Mouse (Mus musculus) hindbrain, embryonic 11.5 days (tissue): ENCODE results near the gene Srsf9. TPM values are rescaled to one million over a fixed set of nuclear protein-coding genes. Genes with fewer than 3 reads are reported as not detected.

Experiments used
- ATAC-seq: fragments of 200-750 bp; cut with Nextera tagmentation; 2 replicates; pipeline ENCODE4 v1.8.0; 2017; ENCODE audit warnings: mild to moderate bottlenecking, moderate TSS enrichment, moderate library complexity; ENCODE audit not compliant: low FRiP score
- DNase-seq: peaks from one replicate; pipeline ENCODE4 v3.0.0-alpha.2; 2015; ENCODE audit warnings: low spot score
- H3K27ac ChIP-seq: fragments of 300-500 bp; sonication (generic); 2 replicates; pipeline ENCODE4 v1.5.1; 2014; ENCODE audit warnings: mild to moderate bottlenecking, low read depth, low read length
- H3K27me3 ChIP-seq: fragments of 300-500 bp; sonication (generic); 2 replicates; pipeline ENCODE4 v1.6.1; 2014; ENCODE audit warnings: mild to moderate bottlenecking, low read length, moderate library complexity, mixed read lengths; ENCODE audit not compliant: control insufficient read depth, insufficient read depth
- H3K36me3 ChIP-seq: fragments of 300-500 bp; sonication (generic); 2 replicates; pipeline ENCODE4 v1.6.1; 2014; ENCODE audit warnings: mild to moderate bottlenecking, low read length, moderate library complexity, mixed read lengths; ENCODE audit not compliant: control insufficient read depth, insufficient read depth
- H3K4me1 ChIP-seq: fragments of 300-500 bp; sonication (generic); replicated peaks from 2 replicates; pipeline ENCODE4 v1.6.1; 2014; ENCODE audit warnings: low read length, mixed read lengths; ENCODE audit not compliant: control insufficient read depth, insufficient read depth
- H3K4me2 ChIP-seq: fragments of 300-500 bp; sonication (generic); replicated peaks from 2 replicates; pipeline ENCODE4 v1.6.1; 2014; ENCODE audit warnings: mild to moderate bottlenecking, low read depth, low read length
- H3K4me3 ChIP-seq: fragments of 300-500 bp; sonication (generic); 2 replicates; pipeline ENCODE4 v1.5.1; 2014; ENCODE audit warnings: low read depth, low read length
- H3K9ac ChIP-seq: fragments of 300-500 bp; sonication (generic); 2 replicates; pipeline ENCODE4 v1.6.1; 2014; ENCODE audit warnings: low read depth, low read length
- H3K9me3 ChIP-seq: fragments of 300-500 bp; sonication (generic); 2 replicates; pipeline ENCODE4 v1.6.1; 2016; ENCODE audit warnings: low read length; ENCODE audit not compliant: control insufficient read depth
- WGBS: fragments of 180-500 bp; shearing (Covaris S2); extraction: QIAGEN DNeasy Blood & Tissue Kit; methylation state at CpG from one replicate; pipeline ENCODE4 v1.1.7; 2014; 5-methylcytosine and 5-hydroxymethylcytosine counted together
- polyA plus RNA-seq: library from polyadenylated mRNA; unstranded; fragments of >200 nt; fragmentation: Nextera tagmentation; extraction: Ambion mirVana; gene quantifications from 2 replicates; pipeline ENCODE4 v1.2.1, GENCODE M21; 2014

The Srsf9 gene
- polyA plus RNA-seq, 1 experiment from 2014 or later, result 305 TPM

- 0 out of 2 replicates have a peak, but pooled peaks cover 4% of the 10 kb centered on the region for H3K4me1 ChIP-seq
- H3K4me2 ChIP-seq, result no peak overlapping the region
- H3K27ac ChIP-seq, result no peak overlapping the region
- no peaks in the 10 kb centered on the region for H3K27me3 ChIP-seq
- DNase-seq (no peak), ATAC-seq (no peak; the same call in 1 of the 2 replicates)
- H3K9me3 ChIP-seq, result no peaks in the 10 kb centered on the region
- no peak overlapping the region for H3K9ac ChIP-seq
- no peaks in the 10 kb centered on the region for H3K36me3 ChIP-seq
- WGBS, result 87% methylated on average over 8 of the region's 8 CpGs
- H3K4me3 ChIP-seq, result no peak overlapping the region
Measured at GRCm38 (mm10) chr5:115359438-115359837, 32.5 kb downstream of the Srsf9 start.

DNA sequence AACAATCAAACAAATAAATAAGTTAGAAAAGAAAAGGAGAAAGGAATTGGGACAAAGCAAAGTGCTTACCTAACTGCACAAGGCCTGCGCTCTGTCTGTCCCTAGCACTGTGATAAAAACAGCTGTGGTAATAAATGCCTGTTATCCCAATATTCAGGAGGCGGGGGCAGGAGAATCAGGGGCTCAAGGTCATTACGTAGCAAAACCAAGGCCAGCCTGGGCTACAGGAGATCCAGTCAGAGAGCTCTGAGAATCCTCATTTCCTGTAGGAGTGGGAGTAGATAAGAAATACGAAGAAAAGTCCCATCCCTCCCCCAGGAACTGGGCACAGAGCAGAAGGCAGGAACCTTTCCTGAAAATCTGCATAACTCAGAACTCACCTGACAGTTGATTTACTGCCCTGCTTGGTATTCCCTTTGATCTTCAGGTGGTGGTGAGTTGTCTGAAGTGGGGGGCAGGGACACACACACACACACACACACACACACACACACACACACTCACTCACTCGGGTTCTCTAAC is 32.9 kb downstream of the Srsf9 start:
- no peak for ATAC-seq
- no peak overlapping the region for H3K9ac ChIP-seq
- DNase-seq, result no peak
- H3K27me3 ChIP-seq, result no peaks in the 10 kb centered on the region
- WGBS, result 71% methylated on average over 5 of the region's 5 CpGs
- 0 out of 2 replicates have a peak, but pooled peaks cover 4% of the 10 kb centered on the region for H3K4me1 ChIP-seq
- H3K9me3 ChIP-seq, result no peaks in the 10 kb centered on the region
- no peak overlapping the region for H3K4me2 ChIP-seq
- H3K4me3 ChIP-seq, result no peak overlapping the region
- H3K27ac ChIP-seq, result no peak overlapping the region
- H3K36me3 ChIP-seq, result no peaks in the 10 kb centered on the region

DNA sequence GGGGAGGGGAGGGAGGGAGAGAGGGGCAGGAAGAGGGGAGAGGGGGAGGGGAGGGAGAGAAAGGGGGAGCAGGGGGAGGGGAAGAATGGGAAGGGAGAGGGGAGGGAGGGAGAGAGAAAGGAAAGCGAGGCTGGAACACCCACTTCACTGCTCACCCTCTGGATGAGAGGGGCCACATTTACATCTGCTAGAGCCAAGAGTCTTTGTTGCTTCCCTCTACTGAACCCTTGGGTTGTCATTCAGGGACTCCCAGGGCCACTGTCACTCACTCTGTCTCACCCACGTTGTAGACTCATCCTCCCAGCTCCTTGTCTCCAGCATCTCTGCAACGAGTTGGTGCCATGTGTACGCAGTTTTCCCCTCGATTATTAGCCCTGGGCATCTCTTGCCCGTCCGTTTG is 35.2 kb downstream of the Srsf9 start:
- Histone ChIP-seq H3K27ac (no peak overlapping the region), H3K36me3 (no peaks in the 10 kb centered on the region), H3K9ac (no peak overlapping the region), H3K4me2 (no peak overlapping the region), H3K4me3 (no peak overlapping the region), H3K27me3 (no peaks in the 10 kb centered on the region), H3K4me1 (0 out of 2 replicates have a peak, but pooled peaks cover 4% of the 10 kb centered on the region), H3K9me3 (no peaks in the 10 kb centered on the region)
- ATAC-seq (0 out of 2 replicates have a peak, but pooled peaks have one; percentile 54), DNase-seq (no peak)
- WGBS, result 25% methylated on average over 6 of the region's 7 CpGs

GRCm38 (mm10) chr5:115362819-115363714 is 36.1 kb downstream of the Srsf9 start:
- Histone ChIP-seq H3K9me3 (no peaks in the 10 kb centered on the region), H3K4me2 (no peak overlapping the region; the same call in 1 of the 2 replicates), H3K4me1 (0 out of 2 replicates have a peak, but pooled peaks cover 4% of the 10 kb centered on the region), H3K9ac (peak overlapping the region; percentile 49), H3K4me3 (peak overlapping the region; percentile 12; the same call in 1 of the 2 replicates), H3K27ac (peak overlapping the region; percentile 87), H3K27me3 (no peaks in the 10 kb centered on the region), H3K36me3 (no peaks in the 10 kb centered on the region)
- ATAC-seq (peak; percentile 53), DNase-seq (peak; percentile 47)
- WGBS, result 14% methylated on average over 18 of the region's 19 CpGs

- no peak overlapping the region for H3K27ac ChIP-seq
- WGBS, result 89% methylated on average over 4 of the region's 4 CpGs
Measured at GRCm38 (mm10) chr5:115364782-115365181, 37.8 kb downstream of the Srsf9 start.

GRCm38 (mm10) chr5:115371736-115372135 is 44.8 kb downstream of the Srsf9 start:
- Histone ChIP-seq H3K4me3 (no peak overlapping the region), H3K4me2 (no peak overlapping the region), H3K27me3 (no peaks in the 10 kb centered on the region), H3K27ac (peak overlapping the region; percentile 48), H3K36me3 (no peaks in the 10 kb centered on the region), H3K9ac (no peak overlapping the region), H3K9me3 (no peaks in the 10 kb centered on the region), H3K4me1 (no peaks in the 10 kb centered on the region; the same call in 1 of the 2 replicates)
- 36% methylated on average over 9 of the region's 9 CpGs for WGBS
- peak; percentile 53; the same call in 1 of the 2 replicates for ATAC-seq
- peak; percentile 45 for DNase-seq

More at GRCm38 (mm10) chr5:115364782-115365181, 37.8 kb downstream of the Srsf9 start:
- Histone ChIP-seq H3K36me3 (no peaks in the 10 kb centered on the region), H3K4me1 (0 out of 2 replicates have a peak, but pooled peaks cover 4% of the 10 kb centered on the region), H3K9me3 (no peaks in the 10 kb centered on the region), H3K27me3 (no peaks in the 10 kb centered on the region), H3K4me2 (no peak overlapping the region), H3K9ac (no peak overlapping the region), H3K4me3 (no peak overlapping the region)
- DNase-seq (no peak), ATAC-seq (no peak)

GRCm38 (mm10) chr5:115373441-115374203 is 46.6 kb downstream of the Srsf9 start:
- H3K9ac ChIP-seq, result peak overlapping the region; percentile 36
- WGBS, result 6% methylated on average over 26 of the region's 26 CpGs

DNA sequence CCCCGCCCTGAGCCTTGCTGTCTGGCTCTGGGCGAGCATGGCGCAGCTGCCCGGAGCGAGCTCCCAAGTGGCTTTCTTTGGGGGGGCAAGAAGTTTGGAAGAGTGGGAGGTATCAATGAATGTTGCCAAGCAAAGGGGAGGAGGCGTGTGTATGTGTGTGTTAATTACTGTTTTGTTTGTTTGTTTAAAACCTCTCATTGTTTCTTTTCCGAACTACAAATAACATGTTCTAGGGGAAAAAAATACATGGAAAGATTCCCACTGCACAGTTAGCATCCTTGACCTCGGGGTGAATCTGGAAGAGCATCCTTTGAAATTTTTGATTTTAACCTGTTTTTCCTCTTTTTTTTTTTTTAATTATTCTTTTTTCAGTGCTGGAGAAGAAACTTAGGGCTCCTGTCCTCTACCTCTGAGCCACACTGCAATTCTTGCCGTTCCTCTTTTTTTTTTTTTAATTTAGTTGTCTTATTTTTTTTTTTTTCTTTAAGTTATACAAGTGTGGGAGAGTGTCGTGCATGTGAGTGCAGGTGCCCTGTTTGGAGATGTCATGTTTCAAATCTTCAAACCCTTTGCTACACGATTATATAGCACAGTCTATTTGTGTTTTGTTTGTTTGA is 47.3 kb downstream of the Srsf9 start:
- WGBS, result 10% methylated on average over 11 of the region's 11 CpGs

More at GRCm38 (mm10) chr5:115373441-115374203, 46.6 kb downstream of the Srsf9 start:
- DNase-seq (peak; percentile 84), ATAC-seq (peak; percentile 90)
- Histone ChIP-seq H3K36me3 (no peaks in the 10 kb centered on the region), H3K4me1 (no peaks in the 10 kb centered on the region; the same call in 1 of the 2 replicates), H3K27me3 (no peaks in the 10 kb centered on the region), H3K4me2 (peak overlapping the region; percentile 35), H3K4me3 (peak overlapping the region; percentile 20; the same call in 1 of the 2 replicates), H3K9me3 (no peaks in the 10 kb centered on the region), H3K27ac (peak overlapping the region; percentile 86)

More for the DNA sequence above, 47.3 kb downstream of the Srsf9 start:
- Histone ChIP-seq H3K4me3 (peak overlapping the region; percentile 20; the same call in 1 of the 2 replicates), H3K4me1 (no peaks in the 10 kb centered on the region; the same call in 1 of the 2 replicates), H3K27ac (peak overlapping the region; percentile 86), H3K27me3 (no peaks in the 10 kb centered on the region), H3K36me3 (no peaks in the 10 kb centered on the region), H3K9me3 (no peaks in the 10 kb centered on the region), H3K9ac (peak overlapping the region; percentile 36), H3K4me2 (peak overlapping the region; percentile 35)
- ATAC-seq, result no peak
- no peak for DNase-seq
